Mouse (Mus musculus): ENCODE data around the gene Pvr.

- TF ChIP-seq CTCF (IDR thresholded peaks at IDR 0.05; ENCODE audit: borderline replicate concordance, insufficient read depth, low read depth, low read length) = no peak
- TF ChIP-seq POLR2A (IDR thresholded peaks at IDR 0.05; ENCODE audit: borderline replicate concordance, insufficient read depth, low read length) = no peak
Observed at GRCm38 (mm10) chr7:19876781-19877425, 44.1 kb downstream of the Pvr start.

Data from cerebellum, adult 2 months (tissue).